Mouse (Mus musculus): ENCODE results near the gene Gpr132.
A peak's percentile ranks its signal among the peaks of the same experiment; 100 is the strongest.
"Not testable (repeated sequence)": the region's sequence is repeated elsewhere in the genome, so short reads cannot be mapped to it uniquely, and the experiment has no call there.

Gene Gpr132

GRCm38 (mm10) chr12:112853050-112853729 is 14.8 kb downstream of the Gpr132 start:
- no peak for DNase-seq (ENCODE audit: low read depth, low spot score)

GRCm38 (mm10) chr12:112851116-112851515 is 16.9 kb downstream of the Gpr132 start:
- DNase-seq (ENCODE audit: low read depth, low spot score), result peak; percentile 37

- peak; percentile 25 for DNase-seq (ENCODE audit: low read depth, low spot score)
Measured at GRCm38 (mm10) chr12:112850344-112850743, 17.7 kb downstream of the Gpr132 start.

- DNase-seq (ENCODE audit: low read depth, low spot score), result peak; percentile 45
Measured at GRCm38 (mm10) chr12:112849235-112850022, 18.6 kb downstream of the Gpr132 start.

GRCm38 (mm10) chr12:112847880-112848279 is 20.1 kb downstream of the Gpr132 start:
- DNase-seq (ENCODE audit: low read depth, low spot score), result no peak

GRCm38 (mm10) chr12:112843803-112844202 is 24.2 kb downstream of the Gpr132 start:
- DNase-seq (ENCODE audit: low read depth, low spot score), result peak; percentile 86

GRCm38 (mm10) chr12:112842128-112842527 is 25.9 kb downstream of the Gpr132 start:
- DNase-seq (ENCODE audit: low read depth, low spot score), result not testable (repeated sequence)

GRCm38 (mm10) chr12:112841338-112841892 is 26.6 kb downstream of the Gpr132 start:
- peak; percentile 49 for DNase-seq (ENCODE audit: low read depth, low spot score)

GRCm38 (mm10) chr12:112840209-112841086 is 27.6 kb downstream of the Gpr132 start:
- no peak for DNase-seq (ENCODE audit: low read depth, low spot score)

GRCm38 (mm10) chr12:112835046-112835445 is 33.0 kb downstream of the Gpr132 start:
- DNase-seq (ENCODE audit: low read depth, low spot score), result no peak

GRCm38 (mm10) chr12:112833527-112833926 is 34.5 kb downstream of the Gpr132 start:
- no peak for DNase-seq (ENCODE audit: low read depth, low spot score)

- DNase-seq (ENCODE audit: low read depth, low spot score), result peak; percentile 89
Measured at GRCm38 (mm10) chr12:112832411-112832810, 35.6 kb downstream of the Gpr132 start.

- no peak for DNase-seq (ENCODE audit: low read depth, low spot score)
Measured at GRCm38 (mm10) chr12:112830570-112830969, 37.5 kb downstream of the Gpr132 start.

- no peak for DNase-seq (ENCODE audit: low read depth, low spot score)
Measured at GRCm38 (mm10) chr12:112830141-112830540, 37.9 kb downstream of the Gpr132 start.

- peak; percentile 99 for DNase-seq (ENCODE audit: low read depth, low spot score)
Measured at GRCm38 (mm10) chr12:112829244-112829864, 38.7 kb downstream of the Gpr132 start, which contains the start of gene Cdca4. Gene Cdca4 (minus strand): TSS chr12:112829423.

GRCm38 (mm10) chr12:112828501-112829243 is 39.4 kb downstream of the Gpr132 start:
- DNase-seq (ENCODE audit: low read depth, low spot score), result no peak

GRCm38 (mm10) chr12:112825901-112826300 is 42.1 kb downstream of the Gpr132 start:
- DNase-seq (ENCODE audit: low read depth, low spot score), result no peak

- DNase-seq (ENCODE audit: low read depth, low spot score), result no peak
Measured at GRCm38 (mm10) chr12:112823221-112823620, 44.8 kb downstream of the Gpr132 start.

- DNase-seq (ENCODE audit: low read depth, low spot score), result peak; percentile 33
Measured at GRCm38 (mm10) chr12:112822676-112823075, 45.4 kb downstream of the Gpr132 start.

- DNase-seq (ENCODE audit: low read depth, low spot score), result no peak
Measured at GRCm38 (mm10) chr12:112821974-112822373, 46.1 kb downstream of the Gpr132 start.

All from ZHBTc4 (cell line).